Mouse (Mus musculus): ENCODE data around the gene Lmf1. TPM values are rescaled to one million over a fixed set of nuclear protein-coding genes. Genes with fewer than 3 reads are reported as not detected.
A peak's percentile ranks its signal among the peaks of the same experiment; 100 is the strongest.

Lmf1 gene
- polyA plus RNA-seq, 1 experiment from 2014 or later: 26.9 TPM

DNA sequence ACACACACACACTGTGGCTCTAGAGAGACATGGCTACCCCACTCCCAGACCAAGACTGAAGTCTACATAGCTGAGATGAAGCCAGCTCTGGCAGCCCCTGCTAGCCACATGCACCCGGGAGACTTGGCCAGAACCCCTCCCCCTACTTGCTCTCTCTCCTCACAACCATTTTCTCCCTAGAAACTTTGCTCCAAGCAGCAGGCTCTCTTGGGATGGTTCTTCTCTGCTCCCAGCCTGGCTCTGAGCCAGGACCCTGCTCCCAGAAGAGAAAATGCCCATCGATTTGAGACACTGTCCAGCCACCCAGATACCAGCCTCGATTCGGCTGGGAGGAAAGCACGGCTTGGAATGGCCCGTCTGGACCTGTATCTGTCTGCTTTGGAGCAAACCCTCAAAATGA lies 13.6 kb upstream of the Lmf1 start:
- Histone ChIP-seq H3K9me3 (ENCODE audit: control insufficient read depth, low read length) (no peaks in the 10 kb centered on the region), H3K4me1 (replicated peaks; ENCODE audit: control insufficient read depth, insufficient read depth, low read length) (peaks cover 22% of the 10 kb centered on the region), H3K4me2 (replicated peaks; ENCODE audit: low read depth, low read length) (no peak overlapping the region), H3K9ac (ENCODE audit: low read depth, low read length) (no peak overlapping the region), H3K36me3 (ENCODE audit: control insufficient read depth, insufficient read depth, low read length) (no peaks in the 10 kb centered on the region), H3K27me3 (ENCODE audit: control insufficient read depth, insufficient read depth, low read length) (peaks cover 12% of the 10 kb centered on the region), H3K4me3 (ENCODE audit: low read depth, low read length) (no peak overlapping the region), H3K27ac (ENCODE audit: low read depth, low read length) (peak overlapping the region; percentile 2; the same call in 1 of the 2 replicates)
- ATAC-seq (ENCODE audit: low FRiP score) (no peak), DNase-seq (ENCODE audit: low spot score) (no peak)
- 36% methylated on average over 6 of the region's 6 CpGs for WGBS

DNA sequence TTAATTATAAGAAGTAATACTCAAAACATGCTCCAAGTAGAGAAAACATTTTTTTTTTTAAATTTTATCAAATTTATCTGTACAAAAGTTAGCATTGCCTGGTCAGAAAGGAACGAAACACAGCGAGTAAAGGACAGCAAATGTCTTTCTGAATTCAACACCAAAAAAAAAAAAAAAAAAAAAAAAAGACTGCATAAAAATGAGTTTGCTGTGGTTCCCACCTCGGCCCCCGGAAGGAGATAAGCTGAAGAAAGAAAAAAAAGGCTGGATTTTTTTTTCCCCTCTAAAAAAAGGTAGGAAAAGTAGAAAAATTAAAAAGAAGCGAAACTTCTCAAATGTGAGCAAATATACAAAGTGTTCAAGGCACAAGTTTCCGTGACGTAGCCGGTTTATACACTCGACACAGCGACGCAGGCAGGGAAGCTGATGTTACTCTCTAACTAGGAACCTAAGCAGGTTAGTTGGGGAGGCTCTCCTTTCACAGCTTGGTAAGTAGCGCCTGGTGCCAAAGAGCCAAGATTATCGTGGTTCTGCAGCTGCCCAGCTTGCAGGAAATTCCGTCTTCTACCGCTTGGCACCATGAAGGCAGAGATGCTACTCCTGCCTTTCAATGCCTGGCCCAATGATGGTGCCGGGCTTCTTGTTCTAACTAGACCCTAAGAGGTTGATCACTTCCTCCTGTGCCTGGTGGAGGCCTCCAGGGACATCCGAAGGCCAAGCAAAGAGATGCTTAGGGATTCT lies 12.9 kb upstream of the Lmf1 start:
- DNase-seq (ENCODE audit: low spot score) (no peak), ATAC-seq (ENCODE audit: low FRiP score) (no peak)
- H3K4me3 ChIP-seq (ENCODE audit: low read depth, low read length): no peak overlapping the region
- WGBS: 79% methylated on average over 17 of the region's 17 CpGs
- H3K27me3 ChIP-seq (ENCODE audit: control insufficient read depth, insufficient read depth, low read length): peaks cover 14% of the 10 kb centered on the region
- peaks cover 22% of the 10 kb centered on the region for H3K4me1 ChIP-seq (replicated peaks; ENCODE audit: control insufficient read depth, insufficient read depth, low read length)
- H3K4me2 ChIP-seq (replicated peaks; ENCODE audit: low read depth, low read length): no peak overlapping the region
- H3K27ac ChIP-seq (ENCODE audit: low read depth, low read length): no peak overlapping the region
- H3K9ac ChIP-seq (ENCODE audit: low read depth, low read length): no peak overlapping the region
- no peaks in the 10 kb centered on the region for H3K9me3 ChIP-seq (ENCODE audit: control insufficient read depth, low read length)
- no peaks in the 10 kb centered on the region for H3K36me3 ChIP-seq (ENCODE audit: control insufficient read depth, insufficient read depth, low read length)

DNA sequence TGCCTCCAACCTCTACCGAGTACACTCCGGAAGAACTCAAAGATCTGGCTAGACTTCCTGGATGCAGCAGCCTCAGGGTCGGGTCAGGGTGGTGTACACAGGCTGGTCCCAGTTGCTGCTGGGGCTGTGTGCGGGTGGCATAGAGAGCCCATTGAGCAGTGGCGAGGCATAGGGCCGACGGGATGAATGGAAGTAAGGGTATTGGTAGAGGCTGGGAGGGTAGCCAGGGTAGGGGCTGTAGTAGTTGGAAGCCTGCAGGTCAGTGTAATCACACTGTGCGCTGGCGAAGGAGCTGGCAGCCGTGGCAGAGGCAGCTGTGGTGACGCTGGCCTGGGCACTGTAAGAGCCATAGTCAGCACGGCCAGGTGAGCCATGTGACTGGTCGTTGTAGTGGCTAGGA lies 11.6 kb upstream of the Lmf1 start:
- ATAC-seq (ENCODE audit: low FRiP score): no peak
- H3K4me3 ChIP-seq (ENCODE audit: low read depth, low read length): no peak overlapping the region
- peaks cover 14% of the 10 kb centered on the region for H3K27me3 ChIP-seq (ENCODE audit: control insufficient read depth, insufficient read depth, low read length)

DNA sequence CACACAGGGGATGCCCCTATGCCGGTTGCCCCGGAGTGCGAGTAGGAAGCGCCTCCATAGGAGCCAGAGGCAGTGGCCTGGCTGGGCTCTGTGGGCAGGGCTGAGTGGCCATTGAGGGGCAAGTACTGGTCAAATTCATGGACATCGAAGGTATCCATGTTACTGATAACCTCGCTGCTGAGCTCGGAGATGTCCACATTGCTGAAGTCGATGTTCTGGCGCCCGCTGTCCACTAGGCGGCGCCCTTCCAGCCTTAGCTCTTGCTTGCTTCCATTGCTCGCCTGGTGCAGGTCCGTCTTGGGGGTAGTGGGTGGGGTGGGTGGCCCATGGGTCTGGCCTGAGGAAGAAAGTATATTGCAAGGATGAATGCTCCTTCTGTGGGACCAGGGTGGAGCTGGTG lies 11.1 kb upstream of the Lmf1 start:
- Histone ChIP-seq H3K9me3 (ENCODE audit: control insufficient read depth, low read length) (no peaks in the 10 kb centered on the region), H3K9ac (ENCODE audit: low read depth, low read length) (no peak overlapping the region), H3K4me1 (replicated peaks; ENCODE audit: control insufficient read depth, insufficient read depth, low read length) (peaks cover 25% of the 10 kb centered on the region), H3K4me2 (replicated peaks; ENCODE audit: low read depth, low read length) (peak overlapping the region; percentile 8; the same call in 1 of the 2 replicates), H3K27ac (ENCODE audit: low read depth, low read length) (no peak overlapping the region), H3K4me3 (ENCODE audit: low read depth, low read length) (no peak overlapping the region), H3K27me3 (ENCODE audit: control insufficient read depth, insufficient read depth, low read length) (peaks cover 14% of the 10 kb centered on the region), H3K36me3 (ENCODE audit: control insufficient read depth, insufficient read depth, low read length) (no peaks in the 10 kb centered on the region)
- ATAC-seq (ENCODE audit: low FRiP score) (no peak), DNase-seq (ENCODE audit: low spot score) (peak; percentile 89)
- WGBS: 20% methylated on average over 14 of the region's 14 CpGs

More for the DNA sequence above, 11.6 kb upstream of the Lmf1 start:
- 79% methylated on average over 13 of the region's 13 CpGs for WGBS
- Histone ChIP-seq H3K36me3 (ENCODE audit: control insufficient read depth, insufficient read depth, low read length) (no peaks in the 10 kb centered on the region), H3K9ac (ENCODE audit: low read depth, low read length) (no peak overlapping the region), H3K4me1 (replicated peaks; ENCODE audit: control insufficient read depth, insufficient read depth, low read length) (peaks cover 25% of the 10 kb centered on the region), H3K27ac (ENCODE audit: low read depth, low read length) (no peak overlapping the region), H3K9me3 (ENCODE audit: control insufficient read depth, low read length) (no peaks in the 10 kb centered on the region), H3K4me2 (replicated peaks; ENCODE audit: low read depth, low read length) (0 out of 2 replicates have a peak overlapping the region, but pooled peaks have one; percentile 2)
- no peak for DNase-seq (ENCODE audit: low spot score)

DNA sequence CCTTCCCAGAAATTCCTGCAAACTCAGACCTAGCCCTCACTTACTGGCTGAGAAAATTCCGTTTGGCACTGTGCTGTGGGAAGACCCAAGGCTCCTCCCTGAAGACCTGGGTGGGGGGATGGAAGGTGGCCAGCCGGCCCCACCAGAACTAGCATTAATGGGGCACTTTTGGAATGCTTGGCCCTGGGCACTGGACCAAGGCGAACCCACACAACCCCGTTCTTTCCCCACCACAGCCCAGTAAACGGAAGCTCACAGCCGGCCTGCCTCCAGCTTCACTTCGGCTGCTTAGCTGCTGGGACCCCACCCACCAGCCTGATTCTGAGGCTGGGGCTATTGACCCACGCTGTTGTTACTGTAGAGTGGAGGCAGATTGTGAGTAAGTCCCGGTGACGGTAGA lies 10.7 kb upstream of the Lmf1 start:
- Histone ChIP-seq H3K27ac (ENCODE audit: low read depth, low read length) (no peak overlapping the region), H3K4me1 (replicated peaks; ENCODE audit: control insufficient read depth, insufficient read depth, low read length) (peaks cover 25% of the 10 kb centered on the region), H3K27me3 (ENCODE audit: control insufficient read depth, insufficient read depth, low read length) (peaks cover 14% of the 10 kb centered on the region), H3K36me3 (ENCODE audit: control insufficient read depth, insufficient read depth, low read length) (no peaks in the 10 kb centered on the region), H3K9me3 (ENCODE audit: control insufficient read depth, low read length) (no peaks in the 10 kb centered on the region), H3K4me2 (replicated peaks; ENCODE audit: low read depth, low read length) (peak overlapping the region; percentile 8; the same call in 1 of the 2 replicates), H3K9ac (ENCODE audit: low read depth, low read length) (no peak overlapping the region), H3K4me3 (ENCODE audit: low read depth, low read length) (no peak overlapping the region)
- ATAC-seq (ENCODE audit: low FRiP score): no peak
- DNase-seq (ENCODE audit: low spot score): no peak
- WGBS: 46% methylated on average over 10 of the region's 10 CpGs

DNA sequence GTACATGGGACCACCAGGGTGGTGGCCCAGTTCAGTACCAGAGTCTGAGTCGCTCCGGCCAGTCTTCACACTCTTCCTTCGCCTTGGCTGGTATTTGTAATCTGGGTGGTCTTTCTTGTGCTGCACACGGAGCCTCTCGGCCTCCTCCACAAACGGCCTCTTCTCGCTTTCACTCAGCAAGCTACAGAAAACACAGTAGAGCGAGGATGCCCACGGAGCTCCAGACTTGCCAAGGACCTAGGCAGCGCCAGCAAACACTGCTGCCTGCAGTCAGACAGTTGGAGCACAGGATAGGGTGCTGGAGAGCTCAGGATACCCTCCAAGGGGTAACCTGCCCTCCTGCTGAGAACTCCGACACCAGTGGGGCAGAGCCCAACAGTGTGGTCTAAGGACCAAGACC lies 10.0 kb upstream of the Lmf1 start:
- H3K27me3 ChIP-seq (ENCODE audit: control insufficient read depth, insufficient read depth, low read length): peaks cover 14% of the 10 kb centered on the region

DNA sequence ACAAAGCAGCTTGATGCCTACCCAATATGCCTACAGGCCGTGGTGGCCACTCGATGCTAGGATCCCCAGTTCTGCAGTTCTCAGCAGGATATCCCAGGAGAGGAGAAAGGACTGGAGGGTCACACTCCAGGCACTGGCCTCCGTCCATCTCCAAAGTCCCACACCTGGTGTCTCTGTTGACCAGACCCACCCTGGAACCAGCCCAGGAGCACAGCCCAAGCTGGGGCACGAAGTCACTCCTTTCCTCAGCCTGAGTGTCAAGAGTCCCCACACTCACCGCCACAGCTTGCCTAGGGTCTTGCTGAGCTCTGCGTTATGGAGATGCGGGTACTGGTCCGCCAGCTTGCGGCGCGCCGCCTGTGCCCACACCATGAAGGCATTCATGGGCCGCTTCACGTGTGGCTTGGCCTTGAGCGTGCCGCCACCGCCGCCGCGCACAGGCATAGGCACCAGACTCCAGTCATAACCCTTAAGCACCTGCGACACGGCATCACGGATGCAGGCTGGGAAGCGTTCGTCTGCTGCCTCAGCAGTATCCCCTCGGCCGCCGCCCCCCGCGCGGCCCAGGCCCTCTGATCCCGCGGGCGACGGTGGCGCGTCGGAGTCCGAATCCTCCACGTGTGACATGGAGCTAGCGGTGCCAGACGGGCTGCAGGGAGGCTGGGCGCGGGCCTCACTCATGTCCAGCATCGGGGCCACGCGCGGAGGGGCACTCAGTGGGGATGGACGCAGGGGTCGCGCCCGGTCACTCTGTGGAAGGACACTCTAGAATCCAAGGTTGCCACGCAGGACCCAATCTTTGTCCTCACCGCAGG lies 8.8 kb upstream of the Lmf1 start:
- Histone ChIP-seq H3K27ac (ENCODE audit: low read depth, low read length) (no peak overlapping the region), H3K4me3 (ENCODE audit: low read depth, low read length) (peak overlapping the region; percentile 53), H3K4me1 (replicated peaks; ENCODE audit: control insufficient read depth, insufficient read depth, low read length) (peaks cover 25% of the 10 kb centered on the region), H3K9me3 (ENCODE audit: control insufficient read depth, low read length) (no peaks in the 10 kb centered on the region), H3K4me2 (replicated peaks; ENCODE audit: low read depth, low read length) (peak overlapping the region; percentile 99), H3K27me3 (ENCODE audit: control insufficient read depth, insufficient read depth, low read length) (peaks cover 14% of the 10 kb centered on the region), H3K9ac (ENCODE audit: low read depth, low read length) (peak overlapping the region; percentile 52), H3K36me3 (ENCODE audit: control insufficient read depth, insufficient read depth, low read length) (no peaks in the 10 kb centered on the region)
- WGBS: 3% methylated on average over 54 of the region's 54 CpGs
- ATAC-seq (ENCODE audit: low FRiP score): peak; percentile 22; the same call in 1 of the 2 replicates
- DNase-seq (ENCODE audit: low spot score): no peak

More for the DNA sequence above, 10.0 kb upstream of the Lmf1 start:
- Histone ChIP-seq H3K4me2 (replicated peaks; ENCODE audit: low read depth, low read length) (peak overlapping the region; percentile 99), H3K36me3 (ENCODE audit: control insufficient read depth, insufficient read depth, low read length) (no peaks in the 10 kb centered on the region), H3K4me1 (replicated peaks; ENCODE audit: control insufficient read depth, insufficient read depth, low read length) (peaks cover 25% of the 10 kb centered on the region), H3K27ac (ENCODE audit: low read depth, low read length) (no peak overlapping the region), H3K9me3 (ENCODE audit: control insufficient read depth, low read length) (no peaks in the 10 kb centered on the region), H3K9ac (ENCODE audit: low read depth, low read length) (peak overlapping the region; percentile 7; the same call in 1 of the 2 replicates), H3K4me3 (ENCODE audit: low read depth, low read length) (peak overlapping the region; percentile 53)
- no peak for DNase-seq (ENCODE audit: low spot score)
- 75% methylated on average over 11 of the region's 11 CpGs for WGBS
- no peak for ATAC-seq (ENCODE audit: low FRiP score)

DNA sequence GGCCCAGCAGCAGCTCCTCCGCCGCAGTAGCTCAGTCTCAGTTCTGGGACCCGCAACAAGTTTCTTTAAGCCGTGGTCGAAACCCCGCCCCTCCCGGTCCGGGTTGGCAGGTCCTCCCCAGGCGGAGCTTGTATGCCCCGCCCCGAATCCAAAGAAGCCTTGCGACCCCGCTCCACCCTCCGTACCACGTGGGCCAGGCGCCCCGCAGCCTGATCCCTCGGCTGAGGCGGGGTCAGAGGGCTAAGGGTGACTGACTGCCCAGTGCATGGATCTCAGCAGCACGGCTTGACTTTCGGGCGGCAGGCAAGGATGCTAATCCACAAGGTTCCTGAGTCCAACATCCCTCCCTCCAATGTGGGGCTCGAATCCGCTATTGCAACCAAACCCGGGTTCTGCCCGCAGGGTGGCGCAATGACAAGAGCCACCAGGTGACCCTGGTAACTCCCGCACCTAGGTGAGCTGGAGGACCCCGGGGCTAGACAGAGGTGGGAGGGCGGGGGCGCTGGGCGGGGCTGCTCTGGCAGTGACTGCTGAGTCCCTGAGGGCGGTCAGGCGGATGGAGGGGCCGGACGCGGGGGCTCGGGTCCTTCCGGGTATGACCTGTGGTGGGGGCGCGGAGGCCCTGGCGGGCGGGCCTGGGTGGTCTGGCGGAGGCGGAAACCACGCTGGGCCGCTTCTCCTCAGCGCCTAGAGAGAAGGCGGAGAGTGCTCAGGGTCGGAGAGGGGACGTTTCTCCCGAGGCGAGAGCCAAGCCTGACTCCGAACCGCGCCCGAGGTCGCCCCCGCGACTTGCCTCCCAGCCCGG lies 8.0 kb upstream of the Lmf1 start, which contains the start of gene Sox8:
TSS of gene Sox8 (minus strand) at position 39 of the 805 bp plus-strand sequence.
- H3K9ac ChIP-seq (ENCODE audit: low read depth, low read length): peak within 1 kb of the TSS; percentile 52
- peak; percentile 78 for ATAC-seq (ENCODE audit: low FRiP score)
- peaks cover 14% of the 10 kb centered on the region for H3K27me3 ChIP-seq (ENCODE audit: control insufficient read depth, insufficient read depth, low read length)
- H3K4me2 ChIP-seq (replicated peaks; ENCODE audit: low read depth, low read length): peak within 1 kb of the TSS; percentile 99
- no peaks in the 10 kb centered on the region for H3K36me3 ChIP-seq (ENCODE audit: control insufficient read depth, insufficient read depth, low read length)
- peak; percentile 92 for DNase-seq (ENCODE audit: low spot score)
- H3K4me1 ChIP-seq (replicated peaks; ENCODE audit: control insufficient read depth, insufficient read depth, low read length): peaks cover 20% of the 10 kb centered on the region
- WGBS: under 1% methylated on average over 61 of the region's 61 CpGs
- H3K9me3 ChIP-seq (ENCODE audit: control insufficient read depth, low read length): no peaks in the 10 kb centered on the region
- no peak within 1 kb of the TSS for H3K27ac ChIP-seq (ENCODE audit: low read depth, low read length)
- H3K4me3 ChIP-seq (ENCODE audit: low read depth, low read length): peak within 1 kb of the TSS; percentile 53

Data from hindbrain, embryonic 11.5 days (tissue).